Comparison of ENCODE assay signal across 19 mouse cellular contexts in the genomic region with DNA sequence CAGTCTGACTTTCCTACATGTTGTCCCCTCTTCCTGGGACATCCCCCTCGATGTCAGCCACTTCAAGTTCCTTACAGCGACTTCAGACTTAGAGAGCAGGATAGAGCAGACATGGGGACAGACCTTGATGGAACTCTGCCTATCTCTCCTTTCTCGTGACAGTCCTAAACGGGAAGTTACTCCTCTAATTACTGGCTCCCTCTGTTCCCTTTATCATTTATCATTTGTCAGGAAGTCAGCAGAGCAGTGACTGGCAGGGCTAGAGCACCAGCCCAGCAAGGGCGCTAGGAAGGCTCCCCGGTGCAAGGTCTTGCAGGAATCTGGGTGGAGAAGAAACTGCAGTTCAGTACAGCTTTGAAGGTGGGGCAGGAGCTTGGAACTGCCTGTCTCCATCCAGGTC.
"Had no signal": no experiment of that assay in that cellular context is flagged by ENCODE, and none has a peak within 500 bp of the region (broad histone marks: within the 10 kb centered on the region; RNA-seq: fewer than 3 reads in every experiment).

No protein-coding gene starts in this region.

- H3K4me1 ChIP-seq: midbrain, embryonic 15.5 days had no signal

- H3K36me3 ChIP-seq: limb, embryonic 10.5 days; limb, embryonic 13.5 days; liver, embryonic 12.5 days; liver, embryonic 15.5 days; lung, embryonic 15.5 days; midbrain, embryonic 12.5 days; midbrain, embryonic 15.5 days had no signal

- DNase-seq: kidney, adult 2 months; kidney, postnatal 25 days; layer of hippocampus, adult 9-11 months; liver; lung, adult 18-20 months; lung, postnatal 10 days; lung, postnatal 4 days; thymus, adult 18-20 months; thymus, postnatal 36 days had no signal

- H3K4me3 ChIP-seq: layer of hippocampus, adult 2 months; limb, embryonic 10.5 days; limb, embryonic 13.5 days; liver, embryonic 12.5 days; liver, embryonic 15.5 days; lung, embryonic 15.5 days; midbrain, embryonic 12.5 days; midbrain, embryonic 15.5 days had no signal

- H3K9ac ChIP-seq: limb, embryonic 13.5 days; liver, embryonic 12.5 days; liver, embryonic 15.5 days; lung, embryonic 15.5 days; midbrain, embryonic 12.5 days; midbrain, embryonic 15.5 days had no signal

- H3K9me3 ChIP-seq: limb, embryonic 10.5 days; limb, embryonic 13.5 days; liver, embryonic 12.5 days; liver, embryonic 15.5 days; lung, embryonic 15.5 days; midbrain, embryonic 12.5 days; midbrain, embryonic 15.5 days had no signal

- ATAC-seq: liver, embryonic 12.5 days; midbrain, embryonic 15.5 days had no signal

- H3K27ac ChIP-seq: kidney, postnatal 0 days; layer of hippocampus, adult 2 months; limb, embryonic 10.5 days; limb, embryonic 13.5 days; liver, embryonic 12.5 days; liver, embryonic 15.5 days; lung, embryonic 15.5 days; midbrain, embryonic 12.5 days; midbrain, embryonic 15.5 days; stomach, postnatal 0 days had no signal
